Mouse (Mus musculus): Measurements from ENCODE around the gene Gng7. TPM values are rescaled to one million over a fixed set of nuclear protein-coding genes. Genes with fewer than 3 reads are reported as not detected.
"Not testable (repeated sequence)": the region's sequence is repeated elsewhere in the genome, so short reads cannot be mapped to it uniquely, and the experiment has no call there.

The Gng7 gene
- polyA plus RNA-seq, 1 experiment: 3.0 TPM

DNA sequence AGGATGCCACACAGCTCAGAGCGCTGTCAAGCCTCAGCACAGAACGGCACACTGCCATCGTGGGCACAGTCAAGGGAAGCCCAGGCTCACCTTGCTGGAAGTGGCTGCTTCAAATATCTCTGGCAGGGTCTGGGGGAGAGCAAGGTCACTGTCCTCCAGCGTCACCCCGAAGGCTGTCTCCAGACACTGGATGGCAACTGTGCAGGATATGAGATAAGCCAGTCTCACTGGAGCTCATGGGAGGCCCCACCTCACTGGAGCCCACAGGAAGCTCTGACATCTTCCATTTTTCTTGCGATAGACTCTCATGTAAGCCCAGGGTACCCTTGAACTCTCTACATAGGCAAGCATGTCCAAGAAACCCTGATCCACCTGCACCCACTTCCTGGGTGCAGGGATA lies 36.4 kb upstream of the Gng7 start:
- Histone ChIP-seq H3K4me1 (ENCODE audit: control insufficient read depth, insufficient read depth, low read length) (no peaks in the 10 kb centered on the region), H3K4me3 (replicated peaks; ENCODE audit: extremely low read depth, low read depth, low read length) (no peak overlapping the region)
- WGBS: 87% methylated on average over 6 of the region's 6 CpGs
- no peak for DNase-seq
- no peak for TF ChIP-seq POLR2A (IDR thresholded peaks at IDR 0.05; ENCODE audit: borderline replicate concordance, extremely low read depth, low read depth, low read length)
- no peak for TF ChIP-seq CTCF (IDR thresholded peaks at IDR 0.05; ENCODE audit: insufficient read depth, low read length)

- H3K4me3 ChIP-seq (replicated peaks; ENCODE audit: extremely low read depth, low read depth, low read length): no peak overlapping the region
- TF ChIP-seq CTCF (IDR thresholded peaks at IDR 0.05; ENCODE audit: insufficient read depth, low read length): peak; percentile 41
- no peak for TF ChIP-seq POLR2A (IDR thresholded peaks at IDR 0.05; ENCODE audit: borderline replicate concordance, extremely low read depth, low read depth, low read length)
- DNase-seq: no peak
- 80% methylated on average over 4 of the region's 4 CpGs for WGBS
- H3K4me1 ChIP-seq (ENCODE audit: control insufficient read depth, insufficient read depth, low read length): no peaks in the 10 kb centered on the region
Observed at GRCm38 (mm10) chr10:81050645-81051044, 35.9 kb upstream of the Gng7 start.

DNA sequence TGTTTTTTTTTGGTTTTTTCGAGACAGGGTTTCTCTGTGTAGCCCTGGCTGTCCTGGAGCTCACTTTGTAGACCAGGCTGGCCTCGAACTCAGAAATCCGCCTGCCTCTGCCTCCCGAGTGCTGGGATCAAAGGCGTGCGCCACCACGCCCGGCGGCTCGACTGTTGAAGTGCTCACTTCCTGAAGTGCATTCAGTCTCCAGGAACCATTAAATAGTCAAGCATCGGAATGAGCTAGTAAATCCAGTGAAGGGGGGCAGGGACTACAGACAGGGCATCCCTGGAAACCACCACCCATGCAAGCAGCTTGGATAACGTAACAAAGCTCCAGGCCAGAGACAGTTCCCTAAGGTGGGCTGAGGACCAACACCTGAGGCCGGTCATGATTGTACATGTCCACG lies 30.5 kb upstream of the Gng7 start:
- not testable (repeated sequence) for H3K4me3 ChIP-seq (replicated peaks; ENCODE audit: extremely low read depth, low read depth, low read length); H3K4me1 ChIP-seq (ENCODE audit: control insufficient read depth, insufficient read depth, low read length); DNase-seq
- 85% methylated on average over 14 of the region's 14 CpGs for WGBS

DNA sequence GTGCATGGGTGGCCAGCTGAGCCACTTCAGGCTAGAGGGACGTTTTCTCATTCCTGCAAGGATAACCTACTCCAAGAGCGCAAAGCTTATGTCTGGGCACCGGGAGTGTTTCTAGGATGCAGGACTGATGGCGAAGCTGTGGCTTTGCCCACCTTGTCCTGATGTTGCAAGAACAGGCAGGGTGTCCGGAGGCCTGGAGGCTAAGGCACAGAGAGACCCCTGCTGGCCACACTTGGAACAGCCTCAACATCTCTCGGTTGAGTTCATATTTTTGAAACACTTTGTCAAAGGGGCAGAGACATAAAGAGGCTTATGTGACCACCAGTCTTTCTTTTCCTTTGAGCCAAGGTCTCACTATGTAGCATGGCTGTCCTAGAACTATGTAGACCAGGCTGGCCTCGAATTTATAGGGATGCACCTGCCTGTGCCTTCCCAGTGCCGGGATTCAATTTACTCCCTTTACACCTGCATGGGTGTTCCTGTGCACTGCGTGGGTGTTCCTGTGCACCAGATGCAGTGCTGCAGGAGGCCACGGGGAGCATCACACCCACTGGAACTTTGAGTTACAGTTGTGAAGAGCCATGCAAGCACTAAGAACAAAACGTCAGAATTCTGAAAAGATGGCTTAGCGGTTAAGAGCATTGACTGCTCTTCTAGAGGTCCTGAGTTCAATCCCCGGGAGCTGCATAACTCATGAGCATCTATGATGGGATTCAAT lies 26.9 kb upstream of the Gng7 start:
- WGBS: 29% methylated on average over 13 of the region's 13 CpGs
- Histone ChIP-seq H3K4me1 (ENCODE audit: control insufficient read depth, insufficient read depth, low read length) (no peaks in the 10 kb centered on the region), H3K4me3 (replicated peaks; ENCODE audit: extremely low read depth, low read depth, low read length) (no peak overlapping the region)
- peak; percentile 64 for DNase-seq
- peak; percentile 84 for TF ChIP-seq CTCF (IDR thresholded peaks at IDR 0.05; ENCODE audit: insufficient read depth, low read length)
- TF ChIP-seq POLR2A (IDR thresholded peaks at IDR 0.05; ENCODE audit: borderline replicate concordance, extremely low read depth, low read depth, low read length): no peak

GRCm38 (mm10) chr10:81036988-81037580 lies 22.3 kb upstream of the Gng7 start, which contains the start of gene Slc39a3:
TSS of gene Slc39a3 (minus strand) at chr10:81037426.
- WGBS: under 1% methylated on average over 35 of the region's 35 CpGs
- TF ChIP-seq POLR2A (IDR thresholded peaks at IDR 0.05; ENCODE audit: borderline replicate concordance, extremely low read depth, low read depth, low read length) (peak; percentile 45; the same call in 1 of the 2 replicates), CTCF (IDR thresholded peaks at IDR 0.05; ENCODE audit: insufficient read depth, low read length) (no peak)
- peak; percentile 100 for DNase-seq

DNA sequence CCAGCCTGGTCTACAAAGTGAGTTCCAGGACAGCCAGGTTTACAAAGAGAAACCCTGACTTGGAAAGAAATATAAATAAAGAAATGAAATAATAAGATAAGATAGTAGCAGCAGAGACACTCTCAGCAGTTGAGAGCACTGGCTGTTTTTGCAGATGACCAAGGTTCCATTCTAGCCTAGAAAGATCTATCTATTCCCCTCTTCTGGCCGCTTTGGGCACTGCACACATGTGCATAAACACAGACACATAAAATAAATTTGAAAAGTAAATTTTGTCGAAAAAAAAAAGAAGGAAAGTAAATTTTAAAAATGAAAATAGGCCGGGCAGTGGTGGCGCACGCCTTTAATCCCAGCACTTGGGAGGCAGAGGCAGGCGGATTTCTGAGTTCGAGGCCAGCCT lies 21.5 kb upstream of the Gng7 start:
- Histone ChIP-seq H3K4me3 (replicated peaks; ENCODE audit: extremely low read depth, low read depth, low read length) (no peak overlapping the region), H3K4me1 (ENCODE audit: control insufficient read depth, insufficient read depth, low read length) (no peaks in the 10 kb centered on the region)
- TF ChIP-seq CTCF (IDR thresholded peaks at IDR 0.05; ENCODE audit: insufficient read depth, low read length) (no peak), POLR2A (IDR thresholded peaks at IDR 0.05; ENCODE audit: borderline replicate concordance, extremely low read depth, low read depth, low read length) (no peak)
- WGBS: 74% methylated on average over 7 of the region's 7 CpGs
- no peak for DNase-seq

More at GRCm38 (mm10) chr10:81036988-81037580, 22.3 kb upstream of the Gng7 start, which contains the start of gene Slc39a3:
- peak within 1 kb of the TSS; percentile 68 for H3K4me3 ChIP-seq (replicated peaks; ENCODE audit: extremely low read depth, low read depth, low read length)
- H3K4me1 ChIP-seq (ENCODE audit: control insufficient read depth, insufficient read depth, low read length): no peaks in the 10 kb centered on the region

DNA sequence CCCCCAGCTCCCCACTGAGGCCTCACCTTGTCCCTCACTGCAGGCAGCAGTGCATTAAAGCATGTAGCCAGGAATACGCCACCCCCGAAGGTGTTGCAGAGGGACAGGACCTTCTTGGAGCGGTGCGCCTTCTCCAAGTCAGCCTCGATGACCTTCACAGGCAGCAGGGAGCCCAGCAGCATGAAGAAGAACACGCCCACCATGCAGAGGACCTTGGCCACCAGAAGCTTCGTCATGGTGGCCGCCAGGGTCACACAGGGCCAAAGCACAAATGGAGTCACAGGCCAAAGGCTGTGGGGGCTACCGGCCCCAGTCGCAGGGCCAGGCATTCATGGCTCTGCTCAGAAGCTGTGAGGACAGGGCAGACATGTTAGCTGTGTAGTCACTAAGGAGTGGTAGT lies 18.8 kb upstream of the Gng7 start:
- WGBS: 82% methylated on average over 10 of the region's 10 CpGs
- no peak for TF ChIP-seq CTCF (IDR thresholded peaks at IDR 0.05; ENCODE audit: insufficient read depth, low read length)
- TF ChIP-seq POLR2A (IDR thresholded peaks at IDR 0.05; ENCODE audit: borderline replicate concordance, extremely low read depth, low read depth, low read length): no peak
- DNase-seq: no peak
- no peak overlapping the region for H3K4me3 ChIP-seq (replicated peaks; ENCODE audit: extremely low read depth, low read depth, low read length)
- no peaks in the 10 kb centered on the region for H3K4me1 ChIP-seq (ENCODE audit: control insufficient read depth, insufficient read depth, low read length)

GRCm38 (mm10) chr10:81029031-81029430 lies 14.3 kb upstream of the Gng7 start:
- 63% methylated on average over 10 of the region's 10 CpGs for WGBS
- H3K4me1 ChIP-seq (ENCODE audit: control insufficient read depth, insufficient read depth, low read length): no peaks in the 10 kb centered on the region
- TF ChIP-seq CTCF (IDR thresholded peaks at IDR 0.05; ENCODE audit: insufficient read depth, low read length): no peak
- no peak for TF ChIP-seq POLR2A (IDR thresholded peaks at IDR 0.05; ENCODE audit: borderline replicate concordance, extremely low read depth, low read depth, low read length)
- H3K4me3 ChIP-seq (replicated peaks; ENCODE audit: extremely low read depth, low read depth, low read length): no peak overlapping the region
- no peak for DNase-seq

DNA sequence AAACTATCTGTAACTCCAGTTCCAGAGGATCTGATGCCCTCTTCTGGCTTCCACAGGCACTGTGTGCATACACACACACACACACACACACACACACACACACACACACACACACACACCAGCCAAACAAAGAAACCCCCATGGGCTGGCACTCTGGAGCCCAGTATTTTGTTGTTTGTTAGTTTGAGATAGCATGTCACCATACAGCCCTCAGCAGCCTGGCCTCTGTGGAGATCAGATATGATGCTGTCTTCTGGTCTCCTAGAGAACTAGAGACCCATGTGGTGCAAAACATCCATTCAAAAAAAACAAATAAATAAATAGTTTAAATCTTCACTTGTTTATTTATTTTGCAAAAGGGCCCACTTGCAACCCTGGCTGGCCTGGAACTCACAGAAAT lies 13.5 kb upstream of the Gng7 start:
- TF ChIP-seq POLR2A (IDR thresholded peaks at IDR 0.05; ENCODE audit: borderline replicate concordance, extremely low read depth, low read depth, low read length) (no peak), CTCF (IDR thresholded peaks at IDR 0.05; ENCODE audit: insufficient read depth, low read length) (no peak)
- no peak for DNase-seq
- H3K4me1 ChIP-seq (ENCODE audit: control insufficient read depth, insufficient read depth, low read length): no peaks in the 10 kb centered on the region
- H3K4me3 ChIP-seq (replicated peaks; ENCODE audit: extremely low read depth, low read depth, low read length): no peak overlapping the region

- no peak overlapping the region for H3K4me3 ChIP-seq (replicated peaks; ENCODE audit: extremely low read depth, low read depth, low read length)
- no peaks in the 10 kb centered on the region for H3K4me1 ChIP-seq (ENCODE audit: control insufficient read depth, insufficient read depth, low read length)
- TF ChIP-seq POLR2A (IDR thresholded peaks at IDR 0.05; ENCODE audit: borderline replicate concordance, extremely low read depth, low read depth, low read length) (no peak), CTCF (IDR thresholded peaks at IDR 0.05; ENCODE audit: insufficient read depth, low read length) (no peak)
- DNase-seq: no peak
- 53% methylated on average over 4 of the region's 4 CpGs for WGBS
Observed at GRCm38 (mm10) chr10:81027331-81027730, 12.6 kb upstream of the Gng7 start.
